Mouse (Mus musculus) limb, embryonic 13.5 days (tissue): ENCODE data around the gene Fxyd2. TPM values are rescaled to one million over a fixed set of nuclear protein-coding genes. Genes with fewer than 3 reads are reported as not detected.
A peak's percentile ranks its signal among the peaks of the same experiment; 100 is the strongest.

Source experiments
- ATAC-seq: fragments of 200-750 bp; cut with Nextera tagmentation; 2 replicates; pipeline ENCODE4 v1.8.0; 2017; ENCODE audit warnings: low read depth, moderate number of reproducible peaks, moderate TSS enrichment; ENCODE audit not compliant: low FRiP score
- H3K27ac ChIP-seq: fragments of 300-500 bp; sonication (generic); 2 replicates; pipeline ENCODE4 v1.5.1; 2015; ENCODE audit warnings: inconsistent platforms, mild to moderate bottlenecking, moderate library complexity
- H3K27me3 ChIP-seq: fragments of 300-500 bp; sonication (generic); 2 replicates; pipeline ENCODE4 v1.6.1; 2015; ENCODE audit warnings: mild to moderate bottlenecking, inconsistent platforms
- H3K36me3 ChIP-seq: fragments of 300-500 bp; sonication (generic); 2 replicates; pipeline ENCODE4 v1.6.1; 2015; ENCODE audit warnings: inconsistent platforms, mild to moderate bottlenecking, moderate library complexity
- H3K4me1 ChIP-seq: fragments of 300-500 bp; sonication (generic); 2 replicates; pipeline ENCODE4 v1.6.1; 2015; ENCODE audit warnings: inconsistent platforms
- H3K4me2 ChIP-seq: fragments of 300-500 bp; sonication (generic); replicated peaks from 2 replicates; pipeline ENCODE4 v1.6.1; 2015; ENCODE audit warnings: inconsistent platforms, mild to moderate bottlenecking, moderate library complexity
- H3K4me3 ChIP-seq: fragments of 300-500 bp; sonication (generic); 2 replicates; pipeline ENCODE4 v1.5.1; 2015; ENCODE audit warnings: moderate library complexity, mild to moderate bottlenecking, inconsistent platforms
- H3K9ac ChIP-seq: fragments of 300-500 bp; sonication (generic); 2 replicates; pipeline ENCODE4 v1.6.1; 2015; ENCODE audit warnings: mild to moderate bottlenecking, inconsistent platforms
- H3K9me3 ChIP-seq: fragments of 300-500 bp; sonication (generic); 2 replicates; pipeline ENCODE4 v1.6.1; 2016; ENCODE audit warnings: inconsistent platforms
- WGBS: fragments of 180-500 bp; shearing (Covaris S2); methylation state at CpG from one replicate; pipeline ENCODE4 v1.1.7; 2015; 5-methylcytosine and 5-hydroxymethylcytosine counted together
- polyA plus RNA-seq: library from polyadenylated mRNA; unstranded; fragments of >200 nt; fragmentation: Nextera tagmentation; extraction: Ambion mirVana; gene quantifications from 2 replicates; pipeline ENCODE4 v1.2.1, GENCODE M21; 2015

Fxyd2 gene
- polyA plus RNA-seq: 3.8 and 5.9 TPM in 2 replicates

GRCm38 (mm10) chr9:45399434-45399833 lies at the start of gene Fxyd2:
Fxyd2 (plus strand) TSS chr9:45399669.
- no peak within 1 kb of the TSS for H3K4me2 ChIP-seq
- no peak for ATAC-seq
- WGBS: 72% methylated on average over 4 of the region's 4 CpGs

DNA sequence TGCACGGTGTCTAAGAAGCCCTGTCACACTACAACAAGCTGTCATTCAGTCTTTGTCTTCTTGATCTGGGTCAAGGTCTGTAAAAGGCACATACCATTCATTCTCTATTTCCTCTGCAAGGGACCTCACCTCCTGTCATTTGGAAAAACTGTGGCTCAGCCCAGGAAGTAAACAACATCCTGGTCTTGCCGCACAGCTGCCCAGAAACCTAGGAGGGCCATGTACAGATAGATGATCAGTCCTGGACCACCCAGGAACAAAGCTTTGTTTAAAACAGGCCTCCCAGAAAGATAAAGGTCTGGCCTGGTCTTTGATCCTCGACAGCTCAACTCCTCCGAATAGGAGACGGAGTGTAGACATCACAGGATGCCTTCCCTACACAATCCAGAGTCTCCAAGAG lies 49.6 kb upstream of the Fxyd2 start:
- Histone ChIP-seq H3K4me3 (no peak overlapping the region), H3K9ac (no peak overlapping the region), H3K27me3 (no peaks in the 10 kb centered on the region), H3K4me1 (no peaks in the 10 kb centered on the region), H3K9me3 (no peaks in the 10 kb centered on the region; the same call in 1 of the 2 replicates), H3K36me3 (no peaks in the 10 kb centered on the region), H3K27ac (no peak overlapping the region), H3K4me2 (no peak overlapping the region)
- ATAC-seq: no peak
- WGBS: 26% methylated on average over 5 of the region's 5 CpGs

More at GRCm38 (mm10) chr9:45399434-45399833, at the start of gene Fxyd2:
- H3K27me3 ChIP-seq: peaks cover 16% of the 10 kb centered on the region; the same call in 1 of the 2 replicates
- H3K9ac ChIP-seq: no peak within 1 kb of the TSS
- 0 out of 2 replicates have a peak, but pooled peaks cover 2% of the 10 kb centered on the region for H3K4me1 ChIP-seq
- no peak within 1 kb of the TSS for H3K4me3 ChIP-seq
- peaks cover 17% of the 10 kb centered on the region for H3K36me3 ChIP-seq
- H3K9me3 ChIP-seq: no peaks in the 10 kb centered on the region
- no peak within 1 kb of the TSS for H3K27ac ChIP-seq

DNA sequence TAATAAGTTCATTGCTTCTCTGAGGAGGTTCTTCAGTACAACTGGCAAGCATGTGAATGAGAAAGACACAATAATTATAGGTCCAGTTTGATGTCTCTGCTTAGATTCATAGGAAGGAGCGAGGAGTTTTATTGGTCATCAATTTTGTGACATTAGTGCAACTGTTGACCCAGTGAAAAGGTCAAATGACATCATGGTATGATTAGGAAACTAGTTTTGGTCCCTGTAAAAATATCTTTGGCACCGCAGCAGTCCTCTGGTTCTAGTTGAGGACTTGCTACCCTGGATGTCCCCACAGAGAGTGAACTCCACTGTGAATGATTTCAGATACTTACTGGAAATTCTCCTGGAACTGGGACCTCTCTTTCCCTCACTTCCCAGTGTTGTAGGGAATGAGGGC lies 44.3 kb upstream of the Fxyd2 start:
- Histone ChIP-seq H3K27ac (no peak overlapping the region), H3K27me3 (no peaks in the 10 kb centered on the region), H3K36me3 (no peaks in the 10 kb centered on the region), H3K4me2 (no peak overlapping the region), H3K4me3 (no peak overlapping the region), H3K9ac (no peak overlapping the region), H3K4me1 (peaks cover 13% of the 10 kb centered on the region; the same call in 1 of the 2 replicates), H3K9me3 (no peaks in the 10 kb centered on the region; the same call in 1 of the 2 replicates)
- ATAC-seq: no peak
- WGBS: 70% methylated on average over 2 of the region's 2 CpGs

DNA sequence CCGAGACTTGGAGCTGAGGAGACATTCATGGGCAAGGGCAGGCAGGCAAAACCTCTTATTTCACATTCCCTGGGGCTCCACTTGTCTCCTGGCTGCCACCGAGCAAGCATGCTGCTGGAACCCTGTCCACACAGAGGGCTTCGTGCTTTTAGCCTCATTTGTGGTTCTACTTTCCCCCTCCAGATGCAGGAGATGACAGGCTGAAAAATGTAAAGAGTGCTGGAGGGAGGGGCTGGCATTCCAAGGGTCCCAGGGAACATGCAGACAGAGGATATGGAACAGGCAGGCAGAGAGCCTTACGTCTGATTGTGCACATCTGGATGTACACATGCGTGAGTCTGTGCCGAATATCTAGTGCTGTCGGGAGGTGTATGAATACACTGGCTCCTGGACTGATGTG lies 41.1 kb upstream of the Fxyd2 start:
- Histone ChIP-seq H3K27me3 (no peaks in the 10 kb centered on the region), H3K9me3 (no peaks in the 10 kb centered on the region), H3K4me2 (no peak overlapping the region), H3K4me1 (peaks cover 23% of the 10 kb centered on the region; the same call in 1 of the 2 replicates), H3K9ac (no peak overlapping the region), H3K36me3 (no peaks in the 10 kb centered on the region), H3K4me3 (no peak overlapping the region), H3K27ac (no peak overlapping the region)
- 40% methylated on average over 7 of the region's 7 CpGs for WGBS
- ATAC-seq: no peak

DNA sequence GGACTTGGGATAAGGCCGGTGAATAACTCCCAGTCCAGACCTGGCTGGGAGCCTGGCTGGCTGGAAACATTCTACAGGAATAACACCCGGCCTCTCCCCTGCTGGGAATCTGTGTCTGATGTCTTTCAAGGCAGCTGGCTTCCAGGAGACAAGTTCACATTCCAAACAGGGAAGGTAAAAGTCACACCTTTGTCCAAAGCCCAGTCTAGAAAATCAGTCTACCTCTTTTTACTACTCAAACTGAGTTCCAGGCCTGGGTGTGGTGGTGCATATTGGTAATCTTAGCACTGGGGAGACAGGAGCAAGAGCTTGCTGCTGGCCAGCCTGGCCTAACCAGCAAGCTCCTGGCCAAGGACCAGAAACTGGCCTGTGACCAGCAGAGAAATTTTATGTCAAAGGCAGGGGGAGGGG lies 37.4 kb upstream of the Fxyd2 start:
- Histone ChIP-seq H3K27me3 (no peaks in the 10 kb centered on the region; the same call in 1 of the 2 replicates), H3K36me3 (no peaks in the 10 kb centered on the region), H3K4me3 (no peak overlapping the region), H3K27ac (peak overlapping the region; percentile 61; the same call in 1 of the 2 replicates), H3K4me2 (no peak overlapping the region), H3K9ac (no peak overlapping the region), H3K9me3 (no peaks in the 10 kb centered on the region), H3K4me1 (peaks cover 23% of the 10 kb centered on the region; the same call in 1 of the 2 replicates)
- WGBS: 19% methylated on average over 2 of the region's 2 CpGs
- peak; percentile 44; the same call in 1 of the 2 replicates for ATAC-seq

- H3K4me1 ChIP-seq: peaks cover 17% of the 10 kb centered on the region; the same call in 1 of the 2 replicates
- no peaks in the 10 kb centered on the region for H3K36me3 ChIP-seq
- no peak overlapping the region for H3K4me3 ChIP-seq
- no peak overlapping the region for H3K9ac ChIP-seq
- no peak overlapping the region for H3K4me2 ChIP-seq
- ATAC-seq: no peak
- no peaks in the 10 kb centered on the region for H3K9me3 ChIP-seq
- H3K27ac ChIP-seq: no peak overlapping the region
- 64% methylated on average over 7 of the region's 7 CpGs for WGBS
- no peaks in the 10 kb centered on the region; the same call in 1 of the 2 replicates for H3K27me3 ChIP-seq
These were observed 35.7 kb upstream of the Fxyd2 start for GRCm38 (mm10) chr9:45363639-45364214.

DNA sequence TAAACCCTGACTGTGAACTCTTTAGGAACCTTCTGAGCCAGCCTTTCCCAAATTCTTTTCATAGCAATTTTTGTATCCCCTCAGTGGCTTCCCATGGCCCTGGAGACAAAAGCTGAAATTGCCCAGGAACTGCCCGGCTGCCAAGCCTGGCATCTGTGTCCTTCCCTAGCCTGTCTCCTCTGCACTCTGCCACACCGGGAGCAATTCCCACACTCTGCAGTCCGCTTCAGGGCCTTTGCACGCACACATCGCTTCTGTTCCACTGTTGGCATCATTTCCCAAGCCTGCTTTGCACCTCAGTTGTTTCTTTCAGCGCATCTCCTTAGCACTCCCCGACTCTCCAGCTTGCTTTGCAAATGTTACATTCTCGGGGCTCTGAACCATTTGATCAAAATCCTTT lies 31.8 kb upstream of the Fxyd2 start:
- no peak for ATAC-seq
- no peaks in the 10 kb centered on the region for H3K36me3 ChIP-seq
- H3K4me1 ChIP-seq: peaks cover 22% of the 10 kb centered on the region
- H3K4me3 ChIP-seq: no peak overlapping the region
- H3K9ac ChIP-seq: no peak overlapping the region
- no peaks in the 10 kb centered on the region for H3K9me3 ChIP-seq
- 73% methylated on average over 8 of the region's 8 CpGs for WGBS
- H3K27me3 ChIP-seq: no peaks in the 10 kb centered on the region; the same call in 1 of the 2 replicates
- H3K4me2 ChIP-seq: no peak overlapping the region
- no peak overlapping the region for H3K27ac ChIP-seq

DNA sequence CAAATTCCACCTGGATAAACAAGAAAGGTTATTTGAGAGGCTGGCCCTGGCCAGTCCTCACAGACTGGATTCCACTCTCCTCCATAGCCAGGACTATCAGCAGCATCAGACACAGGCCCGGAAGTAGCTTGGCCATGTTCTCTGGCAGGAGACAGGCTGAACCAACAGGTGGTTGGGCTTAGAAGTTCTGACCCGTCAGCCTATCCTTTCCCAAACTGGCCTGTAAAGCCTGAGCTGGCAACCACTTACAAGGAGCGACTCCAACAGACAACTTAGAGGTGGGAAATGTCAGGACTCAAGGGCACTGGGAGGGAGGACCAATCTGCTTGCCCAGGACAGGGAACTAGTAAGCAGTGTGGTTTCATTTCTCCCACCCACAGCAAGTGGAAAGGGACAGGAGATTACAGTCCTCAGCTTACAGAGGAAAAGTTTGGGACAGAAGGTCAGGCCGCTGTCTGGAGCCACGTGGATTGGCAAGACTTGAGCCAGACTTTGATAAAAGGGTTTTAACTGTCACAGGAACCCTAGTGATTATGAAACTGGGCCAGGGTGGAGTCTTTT lies 31.0 kb upstream of the Fxyd2 start:
- Histone ChIP-seq H3K9ac (no peak overlapping the region), H3K36me3 (no peaks in the 10 kb centered on the region), H3K27ac (no peak overlapping the region), H3K4me1 (peaks cover 28% of the 10 kb centered on the region), H3K4me2 (no peak overlapping the region), H3K4me3 (no peak overlapping the region), H3K27me3 (no peaks in the 10 kb centered on the region; the same call in 1 of the 2 replicates), H3K9me3 (no peaks in the 10 kb centered on the region)
- 43% methylated on average over 5 of the region's 5 CpGs for WGBS
- no peak for ATAC-seq

DNA sequence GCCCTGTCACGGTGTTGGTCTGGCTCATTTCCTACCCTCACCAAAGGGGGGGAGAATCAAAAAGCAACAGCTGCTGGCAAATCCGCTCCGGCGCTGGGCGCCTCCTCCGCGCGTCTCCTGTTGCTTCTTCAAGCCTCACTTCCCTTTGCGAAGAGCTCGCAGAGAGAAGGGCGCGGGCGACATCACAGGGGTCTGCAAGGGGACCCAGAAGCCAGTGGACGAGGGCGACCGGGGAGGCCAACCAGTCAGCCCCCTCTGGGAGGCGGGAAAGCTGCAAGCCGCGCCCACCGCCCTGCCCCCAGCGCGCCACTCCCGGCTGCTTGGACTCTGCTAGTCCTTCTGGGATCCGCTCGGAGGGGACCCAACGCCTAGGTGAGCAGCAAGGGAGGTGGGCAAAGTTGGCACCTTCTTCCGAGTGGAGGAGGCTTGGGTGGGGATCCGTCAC lies 29.3 kb upstream of the Fxyd2 start, which contains the start of gene Fxyd6:
TSS of gene Fxyd6 (plus strand) at position 69 of the 445 bp plus-strand sequence.
- H3K4me1 ChIP-seq: peaks cover 36% of the 10 kb centered on the region
- peak within 1 kb of the TSS; percentile 84 for H3K4me2 ChIP-seq
- ATAC-seq: peak; percentile 65; the same call in 1 of the 2 replicates
- no peaks in the 10 kb centered on the region for H3K9me3 ChIP-seq
- 1% methylated on average over 28 of the region's 28 CpGs for WGBS
- H3K27ac ChIP-seq: peak within 1 kb of the TSS; percentile 63
- no peaks in the 10 kb centered on the region for H3K36me3 ChIP-seq
- peak within 1 kb of the TSS; percentile 71 for H3K4me3 ChIP-seq
- H3K9ac ChIP-seq: peak within 1 kb of the TSS; percentile 83
- H3K27me3 ChIP-seq: no peaks in the 10 kb centered on the region; the same call in 1 of the 2 replicates

DNA sequence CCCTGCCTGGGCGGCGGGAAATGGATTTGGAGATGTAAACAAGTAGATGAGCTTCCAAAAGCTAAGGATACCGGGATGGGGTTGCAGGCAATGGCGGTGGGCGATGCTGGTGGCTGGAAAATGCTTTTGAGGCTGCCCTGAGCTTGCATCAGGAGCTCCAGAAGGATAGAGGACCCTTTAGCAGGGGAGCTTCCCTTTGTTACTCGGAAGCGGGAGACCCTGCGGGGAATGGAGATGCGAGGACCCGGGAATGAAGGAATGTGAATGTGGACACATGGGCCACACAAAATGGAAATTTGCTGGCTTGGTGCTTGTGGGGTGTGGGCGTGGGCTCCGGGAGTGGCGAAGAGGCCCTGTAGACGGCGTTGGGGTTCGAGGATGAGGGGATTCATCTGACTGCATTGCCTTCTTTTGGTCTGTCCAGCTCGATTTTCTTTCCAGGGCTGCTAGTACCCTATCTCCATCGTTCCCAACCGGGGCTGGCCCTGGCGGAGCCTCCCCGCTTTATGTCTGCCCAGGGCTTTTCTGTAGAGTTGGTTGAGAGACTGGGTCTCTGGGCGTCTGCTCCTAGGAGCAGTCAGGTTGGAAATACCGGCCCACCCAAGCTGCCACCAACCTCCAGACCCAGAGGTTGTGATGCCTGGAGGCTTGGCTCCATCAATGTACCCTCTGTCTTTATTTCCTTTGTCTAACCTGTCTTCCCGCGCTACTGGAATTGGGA lies 28.7 kb upstream of the Fxyd2 start:
- Histone ChIP-seq H3K4me2 (peak overlapping the region; percentile 84), H3K36me3 (peaks cover 4% of the 10 kb centered on the region), H3K4me1 (peaks cover 38% of the 10 kb centered on the region), H3K9me3 (no peaks in the 10 kb centered on the region), H3K27ac (peak overlapping the region; percentile 63), H3K27me3 (no peaks in the 10 kb centered on the region; the same call in 1 of the 2 replicates), H3K9ac (peak overlapping the region; percentile 83), H3K4me3 (peak overlapping the region; percentile 71)
- ATAC-seq: peak; percentile 21; the same call in 1 of the 2 replicates
- WGBS: 4% methylated on average over 25 of the region's 25 CpGs

DNA sequence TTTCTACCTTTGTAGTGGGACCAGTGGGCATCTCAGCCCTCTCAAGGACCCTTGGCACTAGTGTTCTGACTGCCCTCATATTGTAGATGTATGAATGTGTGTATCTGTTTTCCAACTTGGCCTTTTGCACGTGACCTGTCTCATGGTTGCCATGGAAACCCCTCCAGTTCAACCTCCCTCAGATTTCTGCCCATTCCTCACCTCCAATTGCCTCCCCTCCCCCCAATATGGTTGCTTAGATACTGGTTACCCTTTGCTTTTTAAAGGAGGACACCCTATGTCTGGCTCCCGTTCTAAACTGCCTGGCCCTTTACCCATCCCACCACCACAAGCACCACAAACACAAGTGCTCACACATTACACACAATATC lies 28.1 kb upstream of the Fxyd2 start:
- H3K36me3 ChIP-seq: peaks cover 9% of the 10 kb centered on the region
- no peak for ATAC-seq
- peak overlapping the region; percentile 71 for H3K4me3 ChIP-seq
- peak overlapping the region; percentile 83 for H3K9ac ChIP-seq
- WGBS: 48% methylated on average over 2 of the region's 2 CpGs
- 0 out of 2 replicates have a peak overlapping the region, but pooled peaks have one; percentile 63 for H3K27ac ChIP-seq
- no peaks in the 10 kb centered on the region; the same call in 1 of the 2 replicates for H3K27me3 ChIP-seq
- H3K9me3 ChIP-seq: no peaks in the 10 kb centered on the region
- peaks cover 43% of the 10 kb centered on the region for H3K4me1 ChIP-seq
- H3K4me2 ChIP-seq: peak overlapping the region; percentile 84

DNA sequence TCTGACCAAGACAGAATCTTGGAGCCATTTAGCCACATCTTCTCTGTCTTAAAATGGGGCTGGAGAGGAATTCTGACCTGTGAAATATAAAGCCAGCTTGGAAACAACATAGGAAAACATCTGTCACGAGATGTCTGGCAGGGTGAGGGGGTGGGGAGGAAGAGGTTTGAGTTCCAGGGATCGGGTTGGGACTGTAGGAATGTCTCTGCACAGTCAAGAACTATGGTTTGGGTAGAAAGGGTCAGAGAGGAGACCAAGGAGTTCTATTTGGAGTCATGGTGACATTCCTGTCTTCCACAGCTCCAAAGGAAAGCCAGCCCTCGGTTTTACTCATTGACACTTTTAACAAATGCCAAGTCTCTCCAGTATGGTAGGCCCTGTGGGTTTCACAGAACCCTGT lies 25.6 kb upstream of the Fxyd2 start:
- Histone ChIP-seq H3K4me3 (no peak overlapping the region), H3K4me2 (0 out of 2 replicates have a peak overlapping the region, but pooled peaks have one; percentile 4), H3K9me3 (no peaks in the 10 kb centered on the region), H3K27me3 (no peaks in the 10 kb centered on the region), H3K9ac (no peak overlapping the region), H3K27ac (no peak overlapping the region; the same call in 1 of the 2 replicates), H3K4me1 (peaks cover 43% of the 10 kb centered on the region), H3K36me3 (peaks cover 13% of the 10 kb centered on the region)
- 48% methylated on average over 3 of the region's 3 CpGs for WGBS
- no peak for ATAC-seq
